Mouse (Mus musculus) lung, postnatal 0 days (tissue): Measurements from ENCODE around the gene Iqcg.

Experiments
- CTCF ChIP-seq: IDR thresholded peaks from 2 replicates; pipeline ENCODE4 v1.5.1; 2016; ENCODE audit warnings: antibody characterized with exemption, mild to moderate bottlenecking
- EP300 ChIP-seq: IDR thresholded peaks from 2 replicates; pipeline ENCODE4 v1.6.1; 2016; ENCODE audit warnings: antibody characterized with exemption, mild to moderate bottlenecking, control low read depth

GRCm38 (mm10) chr16:33059471-33059870 is 3.5 kb upstream of the Iqcg start:
- TF ChIP-seq EP300 (no peak), CTCF (no peak)
